Mouse (Mus musculus) left cerebral cortex, adult 18-20 months (tissue): Measurements from ENCODE around the gene Mrvi1. TPM values are rescaled to one million over a fixed set of nuclear protein-coding genes. Genes with fewer than 3 reads are reported as not detected.

Experiments
- DNase-seq, 2 experiments: peaks; one replicate each; pipeline ENCODE4 v3.0.0; 2021 to 2022; ENCODE audit warnings: low spot score in 2 of 2, mixed read lengths in 1 of 2
- total RNA-seq, 2 experiments: library from RNA; stranded (reverse); gene quantifications; 2 replicates each; pipeline ENCODE4 v1.2.3; 2021

The Mrvi1 gene
- total RNA-seq, 2 experiments from 2014 or later: 2.7 to 3.3 TPM

DNA sequence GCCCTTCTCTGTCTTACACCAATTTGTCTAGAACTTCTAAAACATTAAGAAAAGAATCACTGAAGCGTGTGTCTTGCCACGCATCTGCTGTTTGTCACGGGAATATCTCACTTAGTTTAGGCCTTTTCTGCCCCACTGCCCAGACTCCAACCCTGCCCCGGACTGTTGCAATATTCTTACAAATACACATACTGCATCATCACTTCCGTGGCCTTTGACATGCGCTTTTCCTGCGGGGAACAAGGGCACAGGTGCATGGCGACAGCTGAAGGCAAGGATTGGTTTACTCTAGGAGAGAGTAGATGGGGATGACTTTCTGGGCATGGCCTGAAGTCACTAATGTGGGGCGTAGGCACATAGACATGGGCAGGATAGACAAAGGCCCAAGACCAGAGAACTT lies 87.6 kb downstream of the Mrvi1 start:
- DNase-seq: no peak

- no peak for DNase-seq
These were observed 88.2 kb downstream of the Mrvi1 start for GRCm38 (mm10) chr7:110893943-110894610.

DNA sequence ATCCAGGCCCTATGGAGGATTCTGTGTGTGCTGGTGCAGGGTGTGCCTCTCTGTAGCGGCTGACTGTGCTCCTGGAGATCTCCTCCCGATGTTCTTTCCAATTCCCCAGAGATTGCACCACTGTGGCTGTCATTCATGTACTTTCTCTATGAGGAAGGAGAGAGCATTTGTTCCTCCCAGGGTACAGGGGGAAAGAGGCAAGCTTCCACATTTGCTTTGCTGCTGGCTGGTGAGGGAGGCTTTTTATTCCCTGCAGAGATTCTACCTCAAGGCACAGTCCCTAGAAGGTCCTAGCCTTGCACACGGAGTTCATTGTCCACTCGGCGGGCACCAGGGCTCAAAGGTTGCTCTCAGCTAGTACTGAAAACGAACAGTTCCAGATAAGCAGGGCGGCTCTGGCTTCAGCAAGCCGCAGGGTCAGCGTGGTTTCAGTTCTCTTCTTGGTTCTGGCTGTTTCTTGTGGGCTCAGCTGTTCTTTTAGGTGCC lies 90.7 kb downstream of the Mrvi1 start:
- no peak for DNase-seq

- no peak for DNase-seq
These were observed 100.4 kb downstream of the Mrvi1 start for GRCm38 (mm10) chr7:110881746-110882333.

DNA sequence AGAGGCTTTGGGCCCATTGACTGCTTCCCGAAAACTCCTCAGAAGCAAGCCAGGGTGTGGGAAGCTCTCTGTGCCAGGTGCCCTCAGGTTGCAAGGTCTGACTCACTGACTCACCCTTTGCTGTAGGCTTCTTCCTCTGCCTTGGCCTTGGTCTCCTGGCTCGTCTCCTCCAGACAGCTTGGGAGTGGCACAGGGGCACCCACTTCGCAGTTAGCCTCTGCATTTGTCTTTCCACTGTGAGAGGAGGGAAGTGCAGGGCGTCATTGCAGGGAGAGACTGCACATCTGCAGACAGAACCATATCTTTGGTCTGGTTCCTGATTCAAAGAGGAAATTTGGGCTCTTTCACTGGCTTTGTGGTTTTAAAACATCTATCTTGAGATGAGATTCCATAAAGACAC lies 104.2 kb downstream of the Mrvi1 start:
- DNase-seq: no peak

- DNase-seq: no peak
These were observed 105.3 kb downstream of the Mrvi1 start for GRCm38 (mm10) chr7:110876965-110877364.

GRCm38 (mm10) chr7:110868807-110869206 lies 113.5 kb downstream of the Mrvi1 start:
- DNase-seq: no peak

GRCm38 (mm10) chr7:110867116-110867515 lies 115.1 kb downstream of the Mrvi1 start:
- no peak for DNase-seq

- no peak for DNase-seq
These were observed 116.2 kb downstream of the Mrvi1 start for GRCm38 (mm10) chr7:110866021-110866420.

DNA sequence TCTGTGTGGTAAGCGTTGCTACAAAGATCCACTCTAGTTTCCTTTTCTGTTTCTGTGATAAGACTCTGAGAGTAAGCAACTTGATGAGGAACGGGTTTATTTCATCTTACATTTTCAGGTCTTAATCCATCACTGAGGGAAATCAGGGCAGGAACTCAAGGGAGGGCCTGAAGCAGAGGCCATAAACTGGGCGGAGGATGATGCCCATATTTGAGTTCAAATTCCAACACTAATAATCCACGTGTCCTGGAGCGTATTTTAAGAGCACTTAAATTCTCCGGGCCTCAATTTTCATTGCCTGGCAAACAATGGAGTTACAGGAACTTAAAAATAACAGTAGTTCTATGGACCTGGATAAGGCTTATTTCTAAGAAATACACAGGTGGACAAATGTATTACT lies 116.7 kb downstream of the Mrvi1 start:
- no peak for DNase-seq

DNA sequence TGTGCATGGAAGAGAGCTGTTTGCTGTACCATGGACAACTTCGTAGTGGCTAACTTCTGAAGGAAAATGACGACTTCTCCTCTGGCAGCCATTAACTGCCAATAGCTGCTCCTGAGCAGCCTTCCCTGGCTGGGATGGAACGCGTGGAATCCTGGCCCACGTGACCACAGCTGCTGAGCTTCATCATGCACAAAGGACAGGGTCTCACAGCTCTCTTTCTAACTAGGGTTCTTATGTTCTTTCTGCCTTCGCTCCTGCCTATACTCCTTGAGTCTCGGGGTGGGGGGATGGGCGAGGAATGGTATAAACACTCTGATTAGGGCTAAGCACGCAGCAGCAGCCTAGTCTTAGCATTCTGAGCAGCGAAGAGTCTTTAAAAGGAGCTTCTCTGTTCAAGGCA lies 117.2 kb downstream of the Mrvi1 start:
- no peak for DNase-seq

DNA sequence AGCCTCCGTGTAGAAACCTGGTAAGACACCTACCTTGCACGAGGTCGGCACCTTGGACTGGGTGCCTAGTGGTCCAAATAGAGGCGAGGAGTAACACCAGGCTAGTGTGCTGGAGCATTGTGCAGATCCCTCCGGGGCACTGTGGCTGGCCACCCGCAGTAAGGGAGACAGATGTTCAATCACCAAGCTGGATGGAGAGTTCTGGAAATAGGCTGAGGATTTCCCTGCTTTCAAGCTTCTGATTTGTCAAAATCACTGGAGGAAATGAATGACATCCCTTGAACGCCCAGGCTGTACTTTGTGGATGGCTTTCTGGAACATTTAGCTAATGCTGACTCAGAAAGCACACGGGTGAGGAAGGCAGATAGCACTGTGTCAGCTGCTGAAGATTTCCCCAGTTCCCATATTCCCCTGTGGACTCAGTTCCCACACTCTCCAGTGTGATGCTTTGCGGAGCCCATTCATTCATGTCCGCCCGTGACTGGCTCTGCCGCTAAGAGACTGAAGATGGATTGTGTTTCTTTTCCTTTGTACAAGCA lies 119.4 kb downstream of the Mrvi1 start, which contains the start of gene Lyve1:
Gene Lyve1 (minus strand): TSS at position 489 of the 539 bp plus-strand sequence.
- no peak for DNase-seq

GRCm38 (mm10) chr7:110860129-110860528 lies 122.1 kb downstream of the Mrvi1 start:
- DNase-seq: no peak

DNA sequence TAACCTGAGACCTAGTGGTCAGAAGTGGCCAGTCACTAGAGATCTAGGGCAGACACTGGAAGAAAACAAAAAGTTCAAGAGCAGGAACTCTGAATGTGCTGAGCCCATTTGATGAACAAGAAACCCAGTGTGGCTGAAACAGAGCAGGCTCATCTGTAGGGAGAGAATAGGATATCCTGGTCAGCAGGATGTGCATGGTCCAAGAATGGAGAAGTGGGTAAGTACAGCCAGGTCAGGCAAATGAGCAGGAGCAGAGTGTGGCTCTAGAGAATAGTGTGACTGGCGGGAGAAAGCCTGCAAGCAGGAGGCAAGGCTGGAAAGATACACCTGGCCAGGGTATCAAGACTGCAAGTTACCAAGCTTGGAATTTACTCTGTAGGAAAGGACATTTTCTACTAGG lies 126.7 kb downstream of the Mrvi1 start:
- DNase-seq: no peak

- no peak for DNase-seq
These were observed 127.2 kb downstream of the Mrvi1 start for GRCm38 (mm10) chr7:110854927-110855546.

GRCm38 (mm10) chr7:110854519-110854918 lies 127.7 kb downstream of the Mrvi1 start:
- DNase-seq: peak in 1 of 2 experiments; percentile 18

GRCm38 (mm10) chr7:110853611-110854010 lies 128.7 kb downstream of the Mrvi1 start:
- DNase-seq: peak in 1 of 2 experiments; percentile 4

DNA sequence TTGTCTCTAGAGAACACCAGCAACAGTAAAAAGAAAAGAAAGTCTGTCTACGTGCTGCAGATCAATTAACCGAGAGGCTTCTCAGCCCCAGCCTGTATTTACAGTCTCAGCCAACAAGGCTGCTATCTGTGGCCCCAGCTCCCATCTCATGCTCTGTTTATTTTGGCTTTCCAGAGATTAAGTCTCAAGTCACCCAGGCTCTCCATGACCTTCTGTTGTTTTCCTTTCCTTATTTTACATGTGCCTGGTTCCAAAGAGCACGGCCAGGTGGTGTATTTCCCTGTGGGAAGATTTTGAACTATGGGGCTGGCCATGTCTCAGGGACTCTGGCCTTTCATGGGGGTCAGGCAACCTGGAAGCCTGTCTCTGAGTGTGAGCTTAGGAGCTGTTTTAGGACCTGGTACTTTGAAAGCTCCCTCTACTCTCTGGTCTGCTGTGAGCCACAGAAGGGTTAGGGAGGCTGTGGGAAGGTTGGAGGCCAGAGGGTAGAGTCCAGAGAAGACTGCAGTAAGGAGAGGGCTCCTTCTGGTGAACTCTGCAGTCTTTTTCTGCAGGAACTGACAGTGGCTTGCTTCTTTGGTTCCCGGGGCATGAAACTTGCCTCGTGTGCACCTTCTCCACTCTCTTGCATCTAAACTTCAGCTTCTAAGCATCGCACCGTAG lies 130.6 kb downstream of the Mrvi1 start:
- no peak for DNase-seq

DNA sequence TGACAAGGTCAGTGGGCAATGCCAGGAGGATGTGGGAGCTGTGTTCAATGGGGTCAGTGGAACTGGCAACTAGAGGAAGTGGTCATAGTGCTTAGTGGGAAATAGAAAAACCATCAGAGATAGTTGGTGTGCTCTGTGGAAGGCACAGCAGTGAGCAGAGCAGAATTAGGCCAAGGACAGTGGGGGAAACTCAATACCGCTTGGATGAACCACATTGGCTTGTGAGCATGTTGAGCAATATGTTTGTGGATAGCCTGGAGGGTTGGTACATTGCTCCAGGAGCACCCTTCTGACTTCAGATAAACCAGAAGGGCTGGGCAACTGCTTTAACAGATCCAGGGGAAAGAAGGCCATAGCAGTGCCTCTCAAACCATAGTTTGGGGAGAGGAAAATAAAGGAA lies 133.9 kb downstream of the Mrvi1 start:
- no peak for DNase-seq

DNA sequence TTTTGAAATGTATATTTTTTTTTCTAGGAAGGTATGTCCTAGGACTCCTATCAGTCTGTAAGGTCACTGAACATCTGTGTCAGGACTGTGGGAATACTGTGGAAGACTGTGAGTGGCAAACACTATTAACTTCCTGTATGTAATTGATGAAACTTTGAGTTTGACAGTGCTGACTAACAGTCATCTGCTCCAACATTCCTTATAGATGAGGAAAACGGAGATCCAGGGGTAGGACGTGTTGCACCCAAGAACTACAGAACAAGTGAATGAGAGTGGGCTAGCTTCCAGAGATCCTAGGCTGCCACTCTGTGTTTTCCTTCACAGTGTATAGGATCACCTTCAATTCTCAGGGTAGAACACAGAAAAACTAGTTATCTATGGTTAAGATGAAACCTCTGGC lies 134.9 kb downstream of the Mrvi1 start:
- DNase-seq: no peak
